Mouse (Mus musculus): ENCODE results near the gene Snap23. TPM values are rescaled to one million over a fixed set of nuclear protein-coding genes. Genes with fewer than 3 reads are reported as not detected.

Snap23 gene
- total and polyA plus RNA-seq, 3 experiments: 12.1 to 65.4 (median 57.9) TPM

DNA sequence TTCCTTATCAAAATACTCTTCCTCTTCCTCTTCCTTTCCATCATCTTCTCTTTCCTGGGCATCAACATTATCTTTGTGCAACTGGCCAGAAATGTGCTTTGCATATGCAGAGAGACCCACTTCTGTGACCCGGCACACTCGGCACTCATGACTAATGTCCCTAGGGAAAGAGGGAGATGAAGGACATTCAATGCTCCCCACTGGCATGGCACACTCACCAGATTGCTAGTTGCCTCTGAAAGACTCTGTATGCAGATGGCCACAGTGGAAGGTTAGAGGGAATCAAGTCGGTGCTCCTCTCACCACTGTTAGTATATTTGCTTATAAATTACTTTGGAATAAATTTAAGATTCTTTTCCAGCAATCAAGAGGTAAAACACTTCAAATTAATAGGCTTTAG is 28.1 kb upstream of the Snap23 start:
- peak overlapping the region; percentile 44 for H3K4me3 ChIP-seq
- H3K36me3 ChIP-seq (ENCODE audit: control insufficient read depth, insufficient read depth, low read length): peaks cover 13% of the 10 kb centered on the region
- peak; percentile 30 to 50 for DNase-seq
- peaks cover 3% of the 10 kb centered on the region for H3K4me1 ChIP-seq (ENCODE audit: control insufficient read depth, insufficient read depth, low read length)
- H3K79me2 ChIP-seq (replicated peaks; ENCODE audit: control insufficient read depth, insufficient read depth, low read length): no peaks in the 10 kb centered on the region
- intact Hi-C loops (cut with DNase I): no loop called here
- peak overlapping the region; percentile 88 for H3K27ac ChIP-seq
- TF ChIP-seq CTCF (IDR thresholded peaks at IDR 0.05) (no peak), EP300 (IDR thresholded peaks at IDR 0.05; ENCODE audit: insufficient read depth, low read depth, low read length) (no peak), POLR2A (IDR thresholded peaks at IDR 0.05; ENCODE audit: insufficient read depth, low read depth, low read length) (no peak)
- no peaks in the 10 kb centered on the region for H3K27me3 ChIP-seq (ENCODE audit: control insufficient read depth, insufficient read depth, low read length)
- peak overlapping the region; percentile 50 for H3K9ac ChIP-seq (ENCODE audit: low read depth, low read length)
- WGBS: 15% methylated on average over 3 of the region's 3 CpGs

DNA sequence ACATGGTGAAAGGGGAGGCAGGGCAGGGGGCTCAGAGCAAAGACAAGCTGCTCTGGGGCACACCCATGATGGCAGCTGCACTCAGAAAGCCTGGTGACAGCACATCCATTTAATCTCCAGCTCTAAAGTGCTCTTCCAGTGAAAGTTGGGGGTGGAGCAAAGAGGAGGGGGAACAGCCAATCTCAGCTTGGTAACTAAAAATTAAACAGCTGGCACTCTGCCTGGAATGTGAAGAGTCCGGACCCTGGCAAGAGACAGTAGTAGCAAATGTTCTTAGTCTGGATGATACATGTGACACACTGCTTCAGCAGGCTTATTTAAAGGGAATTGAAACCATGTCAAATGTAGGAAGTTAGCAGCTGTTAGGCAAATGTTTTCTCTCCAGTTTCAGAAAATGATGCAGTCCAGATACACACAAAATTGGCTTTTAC is 27.7 kb upstream of the Snap23 start:
- peak overlapping the region; percentile 44 for H3K4me3 ChIP-seq
- H3K79me2 ChIP-seq (replicated peaks; ENCODE audit: control insufficient read depth, insufficient read depth, low read length): no peaks in the 10 kb centered on the region
- no peaks in the 10 kb centered on the region for H3K27me3 ChIP-seq (ENCODE audit: control insufficient read depth, insufficient read depth, low read length)
- peaks cover 11% of the 10 kb centered on the region for H3K36me3 ChIP-seq (ENCODE audit: control insufficient read depth, insufficient read depth, low read length)
- 2% methylated on average over 1 of the region's 1 CpGs for WGBS
- TF ChIP-seq EP300 (IDR thresholded peaks at IDR 0.05; ENCODE audit: insufficient read depth, low read depth, low read length): peak; percentile 89
- no peak for TF ChIP-seq CTCF (IDR thresholded peaks at IDR 0.05)
- TF ChIP-seq POLR2A (IDR thresholded peaks at IDR 0.05; ENCODE audit: insufficient read depth, low read depth, low read length): peak; percentile 86
- H3K27ac ChIP-seq: peak overlapping the region; percentile 88
- peaks cover 3% of the 10 kb centered on the region for H3K4me1 ChIP-seq (ENCODE audit: control insufficient read depth, insufficient read depth, low read length)
- intact Hi-C loops (cut with DNase I): loop anchor here (2.0 kb wide), 1 partner anchor 21 kb away; no protein-coding TSS in a partner anchor
- DNase-seq: peak; percentile 65 to 87
- no peak overlapping the region for H3K9ac ChIP-seq (ENCODE audit: low read depth, low read length)

DNA sequence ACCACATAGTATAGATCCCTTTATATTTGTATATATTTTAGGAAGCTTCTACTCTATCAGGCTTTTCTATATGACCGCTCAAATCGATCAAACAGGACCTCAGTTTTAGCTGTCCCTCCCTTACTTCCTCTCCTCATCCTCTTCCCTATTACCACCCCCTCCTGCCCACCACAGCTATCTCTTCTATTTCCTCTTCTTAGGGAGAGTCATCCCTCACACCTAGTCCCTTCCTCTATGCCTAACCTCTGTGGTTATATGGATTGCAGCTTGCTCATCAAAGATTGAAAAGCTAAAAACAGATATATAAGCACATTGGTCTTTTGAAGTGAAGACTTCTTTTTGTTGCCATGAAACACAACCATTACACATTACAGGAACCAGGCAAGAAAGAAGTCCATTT is 22.7 kb upstream of the Snap23 start:
- peaks cover 3% of the 10 kb centered on the region for H3K4me1 ChIP-seq (ENCODE audit: control insufficient read depth, insufficient read depth, low read length)
- peaks cover 8% of the 10 kb centered on the region for H3K36me3 ChIP-seq (ENCODE audit: control insufficient read depth, insufficient read depth, low read length)
- WGBS: 84% methylated on average over 2 of the region's 2 CpGs
- TF ChIP-seq EP300 (IDR thresholded peaks at IDR 0.05; ENCODE audit: insufficient read depth, low read depth, low read length): no peak
- no peak for TF ChIP-seq CTCF (IDR thresholded peaks at IDR 0.05)
- no peak for TF ChIP-seq POLR2A (IDR thresholded peaks at IDR 0.05; ENCODE audit: insufficient read depth, low read depth, low read length)
- H3K27me3 ChIP-seq (ENCODE audit: control insufficient read depth, insufficient read depth, low read length): no peaks in the 10 kb centered on the region
- no peak overlapping the region for H3K4me3 ChIP-seq
- no peak overlapping the region for H3K9ac ChIP-seq (ENCODE audit: low read depth, low read length)
- no peaks in the 10 kb centered on the region for H3K79me2 ChIP-seq (replicated peaks; ENCODE audit: control insufficient read depth, insufficient read depth, low read length)
- no peak overlapping the region for H3K27ac ChIP-seq
- intact Hi-C loops (cut with DNase I): no loop called here
- DNase-seq: no peak

DNA sequence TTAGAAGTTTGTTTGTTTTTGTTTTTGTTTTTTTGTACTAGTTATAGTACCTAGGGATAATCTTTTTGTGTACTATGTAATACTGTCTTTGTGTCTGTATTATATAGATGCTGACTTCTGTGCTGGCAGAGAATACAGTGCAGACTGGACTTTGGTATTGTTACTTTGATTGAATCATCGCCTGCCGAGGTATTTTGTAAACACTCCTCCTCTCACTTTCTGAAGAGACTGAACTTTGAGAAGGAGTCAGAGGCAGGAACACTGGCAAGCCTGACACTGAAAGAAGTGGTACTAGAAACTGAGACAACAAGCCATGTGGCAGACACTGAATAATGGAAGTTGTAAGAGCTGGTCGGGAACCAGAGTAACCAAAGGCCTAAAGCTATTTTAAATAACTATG is 10.6 kb upstream of the Snap23 start:
- Histone ChIP-seq H3K4me1 (ENCODE audit: control insufficient read depth, insufficient read depth, low read length) (no peaks in the 10 kb centered on the region; the same call in none of the 2 replicates), H3K36me3 (ENCODE audit: control insufficient read depth, insufficient read depth, low read length) (peaks cover 6% of the 10 kb centered on the region), H3K27ac (no peak overlapping the region), H3K27me3 (ENCODE audit: control insufficient read depth, insufficient read depth, low read length) (no peaks in the 10 kb centered on the region), H3K79me2 (replicated peaks; ENCODE audit: control insufficient read depth, insufficient read depth, low read length) (peaks cover 4% of the 10 kb centered on the region), H3K9ac (ENCODE audit: low read depth, low read length) (no peak overlapping the region), H3K4me3 (no peak overlapping the region)
- TF ChIP-seq CTCF (IDR thresholded peaks at IDR 0.05): no peak
- no peak for TF ChIP-seq POLR2A (IDR thresholded peaks at IDR 0.05; ENCODE audit: insufficient read depth, low read depth, low read length)
- no peak for DNase-seq
- WGBS: 47% methylated on average over 3 of the region's 3 CpGs
- intact Hi-C loops (cut with DNase I): no loop called here

DNA sequence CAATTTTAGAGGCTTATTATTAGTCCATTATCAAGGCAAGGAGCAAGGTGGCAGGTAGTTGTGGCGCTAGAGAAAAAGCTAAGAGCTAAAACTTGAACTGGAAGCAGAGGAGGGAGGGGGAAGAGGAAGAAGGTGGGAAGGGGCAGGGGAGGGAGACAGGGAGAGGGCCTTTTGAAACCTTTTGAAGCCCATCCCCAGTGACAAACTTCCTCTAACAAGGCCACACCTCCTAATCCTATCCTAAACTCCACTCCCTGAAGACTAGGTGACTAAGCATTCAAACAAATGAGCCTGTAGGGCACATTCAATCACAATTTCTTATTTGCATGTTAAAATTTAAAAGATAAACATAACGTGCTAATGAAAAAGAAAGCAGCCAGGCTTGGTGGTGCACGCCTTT is 8.7 kb upstream of the Snap23 start:
- no peak overlapping the region for H3K4me3 ChIP-seq
- no peak for TF ChIP-seq POLR2A (IDR thresholded peaks at IDR 0.05; ENCODE audit: insufficient read depth, low read depth, low read length)
- TF ChIP-seq CTCF (IDR thresholded peaks at IDR 0.05): no peak
- TF ChIP-seq EP300 (IDR thresholded peaks at IDR 0.05; ENCODE audit: insufficient read depth, low read depth, low read length): no peak
- no peaks in the 10 kb centered on the region; the same call in none of the 2 replicates for H3K4me1 ChIP-seq (ENCODE audit: control insufficient read depth, insufficient read depth, low read length)
- peaks cover 7% of the 10 kb centered on the region for H3K79me2 ChIP-seq (replicated peaks; ENCODE audit: control insufficient read depth, insufficient read depth, low read length)
- DNase-seq: no peak
- 65% methylated on average over 3 of the region's 3 CpGs for WGBS
- H3K27ac ChIP-seq: no peak overlapping the region
- H3K27me3 ChIP-seq (ENCODE audit: control insufficient read depth, insufficient read depth, low read length): no peaks in the 10 kb centered on the region
- peaks cover 8% of the 10 kb centered on the region for H3K36me3 ChIP-seq (ENCODE audit: control insufficient read depth, insufficient read depth, low read length)
- intact Hi-C loops (cut with DNase I): no loop called here
- H3K9ac ChIP-seq (ENCODE audit: low read depth, low read length): no peak overlapping the region

DNA sequence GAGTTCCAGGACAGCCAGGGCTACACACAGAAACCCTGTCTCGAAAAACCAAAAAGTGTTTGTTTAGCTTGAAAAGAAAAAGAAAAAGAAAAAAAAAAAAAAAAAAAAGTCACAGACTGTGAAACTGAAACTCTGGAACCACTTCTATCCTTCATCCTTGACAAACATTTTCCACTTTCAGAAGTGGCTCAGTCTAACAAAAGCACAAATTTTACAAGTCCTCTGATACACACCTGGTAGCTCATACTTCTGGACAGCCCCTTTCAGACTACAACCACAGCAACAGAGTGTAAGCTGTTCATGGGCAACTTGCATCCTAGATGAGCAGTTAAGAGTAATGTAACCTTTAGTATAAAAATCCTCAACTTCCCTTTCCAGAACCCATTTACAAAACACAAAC is 5.9 kb upstream of the Snap23 start:
- 75% methylated on average over 1 of the region's 1 CpGs for WGBS
- H3K36me3 ChIP-seq (ENCODE audit: control insufficient read depth, insufficient read depth, low read length): peaks cover 8% of the 10 kb centered on the region
- peaks cover 7% of the 10 kb centered on the region for H3K79me2 ChIP-seq (replicated peaks; ENCODE audit: control insufficient read depth, insufficient read depth, low read length)
- H3K27me3 ChIP-seq (ENCODE audit: control insufficient read depth, insufficient read depth, low read length): no peaks in the 10 kb centered on the region
- TF ChIP-seq POLR2A (IDR thresholded peaks at IDR 0.05; ENCODE audit: insufficient read depth, low read depth, low read length) (no peak), CTCF (IDR thresholded peaks at IDR 0.05) (no peak)
- intact Hi-C loops (cut with DNase I): loop anchor here (2.0 kb wide), 1 partner anchor 21 kb away; no protein-coding TSS in a partner anchor
- no peak overlapping the region for H3K4me3 ChIP-seq
- H3K9ac ChIP-seq (ENCODE audit: low read depth, low read length): no peak overlapping the region
- DNase-seq: no peak
- H3K27ac ChIP-seq: no peak overlapping the region
- peaks cover 2% of the 10 kb centered on the region for H3K4me1 ChIP-seq (ENCODE audit: control insufficient read depth, insufficient read depth, low read length)

Measured in heart, adult 2 months (tissue).